Mouse (Mus musculus): ENCODE results near the gene Gm20708. TPM values are rescaled to one million over a fixed set of nuclear protein-coding genes. Genes with fewer than 3 reads are reported as not detected.

Gm20708 gene
- polyA plus RNA-seq, 1 experiment from 2014 or later: 1.1 TPM

DNA sequence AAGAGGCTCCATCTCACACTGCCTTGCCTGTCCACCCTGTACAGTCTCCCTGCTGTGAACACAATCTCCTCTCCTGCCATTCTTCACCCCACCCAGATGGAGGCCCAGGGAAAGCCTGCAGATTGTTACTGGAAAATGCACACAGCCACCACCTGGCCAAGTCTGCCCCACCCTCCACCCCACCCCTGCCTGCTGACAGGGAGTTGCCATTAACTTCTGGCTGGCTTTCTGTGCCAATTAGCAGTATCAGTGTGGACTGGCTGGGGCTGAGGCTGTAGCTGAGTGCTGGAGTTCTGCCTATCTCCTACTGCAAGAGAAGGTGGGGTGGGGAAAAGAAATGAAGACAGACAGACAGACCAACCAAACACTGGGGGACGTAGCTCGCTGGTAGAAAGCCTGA is 29.1 kb downstream of the Gm20708 start:
- Histone ChIP-seq H3K36me3 (ENCODE audit: control insufficient read depth, insufficient read depth, low read length) (no peaks in the 10 kb centered on the region), H3K27ac (ENCODE audit: low read length) (peak overlapping the region; percentile 29; the same call in 1 of the 2 replicates), H3K9me3 (ENCODE audit: control insufficient read depth, low read depth, low read length) (no peaks in the 10 kb centered on the region), H3K4me1 (ENCODE audit: control insufficient read depth, insufficient read depth, low read length) (no peaks in the 10 kb centered on the region), H3K4me3 (ENCODE audit: low read depth, low read length) (no peak overlapping the region), H3K4me2 (replicated peaks; ENCODE audit: low read depth, low read length) (no peak overlapping the region), H3K9ac (replicated peaks; ENCODE audit: low read depth, low read length) (no peak overlapping the region), H3K27me3 (ENCODE audit: control insufficient read depth, insufficient read depth, low read length) (no peaks in the 10 kb centered on the region)
- WGBS: 65% methylated on average over 2 of the region's 2 CpGs
- peak; percentile 81 for ATAC-seq (ENCODE audit: insufficient number of reproducible peaks, insufficient read depth, low FRiP score, low read depth)

GRCm38 (mm10) chr11:117839021-117839420 is 29.6 kb downstream of the Gm20708 start:
- Histone ChIP-seq H3K27ac (ENCODE audit: low read length) (peak overlapping the region; percentile 29; the same call in 1 of the 2 replicates), H3K4me3 (ENCODE audit: low read depth, low read length) (no peak overlapping the region), H3K4me2 (replicated peaks; ENCODE audit: low read depth, low read length) (no peak overlapping the region), H3K4me1 (ENCODE audit: control insufficient read depth, insufficient read depth, low read length) (no peaks in the 10 kb centered on the region), H3K9ac (replicated peaks; ENCODE audit: low read depth, low read length) (no peak overlapping the region), H3K36me3 (ENCODE audit: control insufficient read depth, insufficient read depth, low read length) (no peaks in the 10 kb centered on the region), H3K27me3 (ENCODE audit: control insufficient read depth, insufficient read depth, low read length) (no peaks in the 10 kb centered on the region), H3K9me3 (ENCODE audit: control insufficient read depth, low read depth, low read length) (no peaks in the 10 kb centered on the region)
- ATAC-seq (ENCODE audit: insufficient number of reproducible peaks, insufficient read depth, low FRiP score, low read depth): no peak
- WGBS: 86% methylated on average over 1 of the region's 1 CpGs

GRCm38 (mm10) chr11:117840910-117841309 is 31.4 kb downstream of the Gm20708 start:
- H3K9ac ChIP-seq (replicated peaks; ENCODE audit: low read depth, low read length): no peak overlapping the region

DNA sequence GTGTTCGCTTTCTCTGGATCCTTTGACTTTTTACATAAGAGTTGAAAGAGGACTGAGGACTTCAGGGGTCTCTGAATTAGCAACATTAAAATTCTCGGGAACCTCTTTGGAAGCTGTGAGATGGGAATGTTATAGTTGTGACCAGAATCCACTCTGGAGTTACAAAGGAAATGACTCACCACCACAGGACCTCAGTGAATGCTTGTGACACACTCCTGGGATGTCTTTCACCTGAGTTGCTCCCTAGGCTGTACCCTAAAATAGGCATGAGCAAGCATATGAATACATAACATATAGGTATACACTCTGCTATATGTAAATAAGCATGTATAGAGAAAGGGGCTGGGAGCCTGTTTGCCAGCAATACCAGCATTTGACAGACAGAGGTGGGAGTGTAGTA is 34.0 kb downstream of the Gm20708 start:
- peaks cover 6% of the 10 kb centered on the region for H3K4me1 ChIP-seq (ENCODE audit: control insufficient read depth, insufficient read depth, low read length)
- ATAC-seq (ENCODE audit: insufficient number of reproducible peaks, insufficient read depth, low FRiP score, low read depth): no peak
- H3K9ac ChIP-seq (replicated peaks; ENCODE audit: low read depth, low read length): no peak overlapping the region
- H3K9me3 ChIP-seq (ENCODE audit: control insufficient read depth, low read depth, low read length): no peaks in the 10 kb centered on the region
- H3K4me2 ChIP-seq (replicated peaks; ENCODE audit: low read depth, low read length): no peak overlapping the region
- no peak overlapping the region for H3K4me3 ChIP-seq (ENCODE audit: low read depth, low read length)
- no peak overlapping the region for H3K27ac ChIP-seq (ENCODE audit: low read length)
- WGBS: 84% methylated on average over 2 of the region's 2 CpGs
- H3K27me3 ChIP-seq (ENCODE audit: control insufficient read depth, insufficient read depth, low read length): no peaks in the 10 kb centered on the region
- no peaks in the 10 kb centered on the region for H3K36me3 ChIP-seq (ENCODE audit: control insufficient read depth, insufficient read depth, low read length)

More at GRCm38 (mm10) chr11:117840910-117841309, 31.4 kb downstream of the Gm20708 start:
- Histone ChIP-seq H3K9me3 (ENCODE audit: control insufficient read depth, low read depth, low read length) (no peaks in the 10 kb centered on the region), H3K27me3 (ENCODE audit: control insufficient read depth, insufficient read depth, low read length) (no peaks in the 10 kb centered on the region), H3K36me3 (ENCODE audit: control insufficient read depth, insufficient read depth, low read length) (no peaks in the 10 kb centered on the region), H3K4me1 (ENCODE audit: control insufficient read depth, insufficient read depth, low read length) (no peaks in the 10 kb centered on the region), H3K4me3 (ENCODE audit: low read depth, low read length) (no peak overlapping the region), H3K27ac (ENCODE audit: low read length) (no peak overlapping the region), H3K4me2 (replicated peaks; ENCODE audit: low read depth, low read length) (no peak overlapping the region)
- ATAC-seq (ENCODE audit: insufficient number of reproducible peaks, insufficient read depth, low FRiP score, low read depth): no peak
- WGBS: 24% methylated on average over 1 of the region's 1 CpGs

GRCm38 (mm10) chr11:117844997-117845396 is 35.5 kb downstream of the Gm20708 start:
- Histone ChIP-seq H3K36me3 (ENCODE audit: control insufficient read depth, insufficient read depth, low read length) (no peaks in the 10 kb centered on the region), H3K9ac (replicated peaks; ENCODE audit: low read depth, low read length) (no peak overlapping the region), H3K4me3 (ENCODE audit: low read depth, low read length) (no peak overlapping the region), H3K27ac (ENCODE audit: low read length) (no peak overlapping the region), H3K4me1 (ENCODE audit: control insufficient read depth, insufficient read depth, low read length) (peaks cover 10% of the 10 kb centered on the region), H3K4me2 (replicated peaks; ENCODE audit: low read depth, low read length) (no peak overlapping the region), H3K9me3 (ENCODE audit: control insufficient read depth, low read depth, low read length) (no peaks in the 10 kb centered on the region), H3K27me3 (ENCODE audit: control insufficient read depth, insufficient read depth, low read length) (no peaks in the 10 kb centered on the region)
- WGBS: 48% methylated on average over 2 of the region's 2 CpGs
- no peak for ATAC-seq (ENCODE audit: insufficient number of reproducible peaks, insufficient read depth, low FRiP score, low read depth)

GRCm38 (mm10) chr11:117845651-117846050 is 36.2 kb downstream of the Gm20708 start:
- WGBS: 72% methylated on average over 2 of the region's 2 CpGs
- Histone ChIP-seq H3K4me2 (replicated peaks; ENCODE audit: low read depth, low read length) (no peak overlapping the region), H3K27me3 (ENCODE audit: control insufficient read depth, insufficient read depth, low read length) (no peaks in the 10 kb centered on the region), H3K9me3 (ENCODE audit: control insufficient read depth, low read depth, low read length) (no peaks in the 10 kb centered on the region), H3K4me3 (ENCODE audit: low read depth, low read length) (no peak overlapping the region), H3K36me3 (ENCODE audit: control insufficient read depth, insufficient read depth, low read length) (no peaks in the 10 kb centered on the region; the same call in 1 of the 2 replicates), H3K27ac (ENCODE audit: low read length) (no peak overlapping the region), H3K4me1 (ENCODE audit: control insufficient read depth, insufficient read depth, low read length) (peaks cover 16% of the 10 kb centered on the region), H3K9ac (replicated peaks; ENCODE audit: low read depth, low read length) (no peak overlapping the region)
- ATAC-seq (ENCODE audit: insufficient number of reproducible peaks, insufficient read depth, low FRiP score, low read depth): no peak

DNA sequence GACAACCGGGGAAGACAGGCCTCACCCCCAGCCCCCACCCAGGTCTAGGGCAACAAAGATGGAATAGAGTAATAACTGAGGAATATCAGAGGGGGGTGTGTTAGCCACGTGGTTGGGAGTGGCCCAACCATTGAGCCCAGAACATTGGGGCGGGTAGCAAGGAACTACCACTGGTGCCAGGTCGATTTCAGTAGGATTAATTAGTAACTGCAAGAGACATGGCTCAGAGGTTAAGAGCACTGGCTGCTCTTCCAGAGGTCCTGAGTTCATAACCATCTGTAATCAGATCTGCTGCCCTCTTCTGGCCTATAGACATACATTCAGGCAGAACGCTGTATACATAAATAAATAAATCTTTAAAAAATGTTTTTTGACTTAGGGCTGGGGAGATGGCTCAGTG is 37.2 kb downstream of the Gm20708 start:
- no peak overlapping the region for H3K4me3 ChIP-seq (ENCODE audit: low read depth, low read length)
- no peaks in the 10 kb centered on the region; the same call in 1 of the 2 replicates for H3K36me3 ChIP-seq (ENCODE audit: control insufficient read depth, insufficient read depth, low read length)
- H3K27ac ChIP-seq (ENCODE audit: low read length): no peak overlapping the region
- 53% methylated on average over 5 of the region's 5 CpGs for WGBS
- no peak overlapping the region for H3K9ac ChIP-seq (replicated peaks; ENCODE audit: low read depth, low read length)
- ATAC-seq (ENCODE audit: insufficient number of reproducible peaks, insufficient read depth, low FRiP score, low read depth): no peak
- no peak overlapping the region for H3K4me2 ChIP-seq (replicated peaks; ENCODE audit: low read depth, low read length)
- H3K9me3 ChIP-seq (ENCODE audit: control insufficient read depth, low read depth, low read length): no peaks in the 10 kb centered on the region
- no peaks in the 10 kb centered on the region for H3K27me3 ChIP-seq (ENCODE audit: control insufficient read depth, insufficient read depth, low read length)
- H3K4me1 ChIP-seq (ENCODE audit: control insufficient read depth, insufficient read depth, low read length): peaks cover 19% of the 10 kb centered on the region

GRCm38 (mm10) chr11:117847593-117848215 is 38.2 kb downstream of the Gm20708 start:
- Histone ChIP-seq H3K4me1 (ENCODE audit: control insufficient read depth, insufficient read depth, low read length) (peaks cover 19% of the 10 kb centered on the region), H3K4me3 (ENCODE audit: low read depth, low read length) (peak overlapping the region; percentile 69; the same call in 1 of the 2 replicates), H3K36me3 (ENCODE audit: control insufficient read depth, insufficient read depth, low read length) (peaks cover 2% of the 10 kb centered on the region), H3K27ac (ENCODE audit: low read length) (peak overlapping the region; percentile 97), H3K9ac (replicated peaks; ENCODE audit: low read depth, low read length) (peak overlapping the region; percentile 67), H3K27me3 (ENCODE audit: control insufficient read depth, insufficient read depth, low read length) (no peaks in the 10 kb centered on the region), H3K4me2 (replicated peaks; ENCODE audit: low read depth, low read length) (peak overlapping the region; percentile 75), H3K9me3 (ENCODE audit: control insufficient read depth, low read depth, low read length) (no peaks in the 10 kb centered on the region)
- WGBS: 70% methylated on average over 7 of the region's 7 CpGs
- no peak for ATAC-seq (ENCODE audit: insufficient number of reproducible peaks, insufficient read depth, low FRiP score, low read depth)

Data from stomach, embryonic 14.5 days (tissue).